Mouse (Mus musculus): ENCODE results near the gene Kctd4. TPM values are rescaled to one million over a fixed set of nuclear protein-coding genes. Genes with fewer than 3 reads are reported as not detected.

The Kctd4 gene
- polyA plus RNA-seq, 1 experiment from 2014 or later = 0.33 TPM

Other genes starting within 250 kb of the Kctd4 start
- gene Cog3, start 200.5 kb upstream of the Kctd4 start, polyA plus RNA-seq (2016; fragmentation: Nextera tagmentation; extraction: Ambion mirVana) = 11.7 and 12.1 TPM in 2 replicates
- 3.0 and 3.3 TPM in 2 replicates for gene Slc25a30, start 168.0 kb upstream of the Kctd4 start, polyA plus RNA-seq (2016; fragmentation: Nextera tagmentation; extraction: Ambion mirVana)
- gene Tpt1, start 109.9 kb upstream of the Kctd4 start, polyA plus RNA-seq (2016; fragmentation: Nextera tagmentation; extraction: Ambion mirVana) = 673 and 675 TPM in 2 replicates
- 39.4 and 40.8 TPM in 2 replicates for gene Gtf2f2, start 55.9 kb downstream of the Kctd4 start, polyA plus RNA-seq (2016; fragmentation: Nextera tagmentation; extraction: Ambion mirVana)
- gene Gpalpp1, start 155.8 kb downstream of the Kctd4 start, polyA plus RNA-seq (2016; fragmentation: Nextera tagmentation; extraction: Ambion mirVana) = 9.8 and 10.3 TPM in 2 replicates
- 11.3 and 12.1 TPM in 2 replicates for gene Nufip1, start 155.9 kb downstream of the Kctd4 start, polyA plus RNA-seq (2016; fragmentation: Nextera tagmentation; extraction: Ambion mirVana)